Mouse (Mus musculus): Measurements from ENCODE around the gene Batf3.
A peak's percentile ranks its signal among the peaks of the same experiment; 100 is the strongest.

GRCm38 (mm10) chr1:191084951-191085559 lies 12.6 kb upstream of the Batf3 start:
- TF ChIP-seq EP300 (IDR thresholded peaks at IDR 0.05; ENCODE audit: low read depth): no peak
- TF ChIP-seq CTCF (IDR thresholded peaks at IDR 0.05; ENCODE audit: low read depth): peak; percentile 79

Data from liver, postnatal 0 days (tissue).